Mouse (Mus musculus): ENCODE measurements around the gene Eef1e1.

DNA sequence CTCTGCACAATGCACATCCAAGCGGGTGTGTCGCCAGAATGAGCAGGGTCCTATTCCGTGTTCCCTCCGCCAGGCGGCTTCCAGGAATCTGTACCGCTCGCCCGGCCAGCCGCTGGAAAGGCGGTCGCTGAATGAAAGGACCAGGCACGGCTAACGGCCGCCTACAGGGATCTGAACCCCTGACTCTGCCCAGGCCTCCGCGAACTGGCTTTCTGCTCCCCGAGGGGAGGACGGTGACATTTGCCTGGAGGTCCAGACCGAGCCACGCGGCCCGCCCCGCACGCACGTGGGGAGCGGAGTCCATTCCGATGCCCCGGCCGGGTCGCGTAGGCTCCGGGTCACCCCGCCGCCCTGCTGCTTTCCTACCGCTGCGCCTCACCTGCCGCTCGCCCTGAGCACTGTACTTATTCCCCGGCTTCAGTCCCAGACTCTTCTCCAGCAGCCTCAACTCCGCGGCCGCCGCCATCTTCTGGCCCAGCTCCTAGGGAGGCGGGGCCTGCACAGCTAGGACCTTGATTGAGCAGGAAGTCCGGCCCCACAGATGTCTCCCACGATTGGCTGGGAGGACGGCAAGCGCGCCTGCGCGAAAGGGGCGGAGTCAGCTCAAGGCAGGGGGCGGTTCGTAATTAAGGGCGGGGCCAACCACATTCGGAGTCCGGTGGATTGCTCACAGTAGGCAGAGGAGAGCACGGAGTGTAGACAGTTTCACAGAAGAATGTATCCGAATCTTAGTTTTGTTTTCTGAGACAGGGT, at the start of gene Eef1e1:
- TF ChIP-seq HCFC1 (IDR thresholded peaks at IDR 0.05; ENCODE audit: borderline replicate concordance, insufficient read depth, low read length) (peak; percentile 58; the same call in 1 of the 2 replicates), ZNF384 (IDR thresholded peaks at IDR 0.05; ENCODE audit: low read depth, low read length) (no peak), CHD2 (IDR thresholded peaks at IDR 0.05; ENCODE audit: low read depth, low read length) (no peak), MAFK (IDR thresholded peaks at IDR 0.05; ENCODE audit: insufficient read depth, low read depth, low read length) (no peak), ZC3H11A (IDR thresholded peaks at IDR 0.05; ENCODE audit: borderline replicate concordance, low read depth, low read length) (no peak)

Measured in ES-E14 (cell line).